8 mouse cellular contexts compared by ENCODE assay signal in genomic region chr2:34874271-34874670, GRCm38 (mm10). TPM values are rescaled to one million over a fixed set of nuclear protein-coding genes. Genes with fewer than 3 reads are reported as not detected.
DNase-seq lines count a peak whose midpoint lies in the region; ATAC-seq and TF ChIP-seq lines count a peak whose summit lies in the region.
"Had no signal": no experiment of that assay in that cellular context is flagged by ENCODE, and none has a peak within 500 bp of the region (broad histone marks: within the 10 kb centered on the region; RNA-seq: fewer than 3 reads in every experiment).

Gene Cutal (plus strand): TSS chr2:34874396.

- intact Hi-C loops in left cerebral cortex, postnatal 36 days (cut with DNase I), result no loop called here

- H3K27me3 ChIP-seq in ES-Bruce4 (ENCODE audit: control insufficient read depth, insufficient read depth, low read length, poor library complexity, severe bottlenecking), result no peaks in the 10 kb centered on the region
- peaks cover 45% of the 10 kb centered on the region for H3K27me3 ChIP-seq in embryonic facial prominence, embryonic 10.5 days (replicated peaks; ENCODE audit: low read depth, poor library complexity, severe bottlenecking)
- no peaks in the 10 kb centered on the region for H3K27me3 ChIP-seq in intestine, postnatal 0 days (replicated peaks; ENCODE audit: control insufficient read depth, insufficient read depth, low read length)
- H3K27me3 ChIP-seq in liver, embryonic 16.5 days (ENCODE audit: control insufficient read depth, insufficient read depth, low read depth, low read length), result peaks cover 13% of the 10 kb centered on the region
- no peaks in the 10 kb centered on the region for H3K27me3 ChIP-seq in stomach, embryonic 14.5 days (ENCODE audit: control insufficient read depth, insufficient read depth, low read length)

- no peak for ATAC-seq in intestine, postnatal 0 days
- no peak for ATAC-seq in liver, embryonic 16.5 days (ENCODE audit: low read depth)
- no peak for ATAC-seq in stomach, embryonic 14.5 days (ENCODE audit: insufficient number of reproducible peaks, insufficient read depth, low FRiP score, low read depth)

- no peak for TF ChIP-seq EP300 in ES-Bruce4 (IDR thresholded peaks at IDR 0.05; ENCODE audit: insufficient read depth, low read depth, low read length)

- H3K4me2 ChIP-seq in intestine, postnatal 0 days (replicated peaks; ENCODE audit: low read depth), result peak within 1 kb of the TSS; percentile 71
- H3K4me2 ChIP-seq in liver, embryonic 16.5 days (ENCODE audit: low read depth, low read length), result peak within 1 kb of the TSS; percentile 32
- H3K4me2 ChIP-seq in stomach, embryonic 14.5 days (replicated peaks; ENCODE audit: low read depth, low read length), result peak within 1 kb of the TSS; percentile 39

- peak within 1 kb of the TSS; percentile 67 for H3K9ac ChIP-seq in ES-Bruce4 (ENCODE audit: low read depth, poor library complexity, severe bottlenecking)
- H3K9ac ChIP-seq in intestine, postnatal 0 days (ENCODE audit: low read depth, low read length), result peak within 1 kb of the TSS; percentile 53; the same call in 1 of the 2 replicates
- H3K9ac ChIP-seq in liver, embryonic 16.5 days (ENCODE audit: low read depth, low read length), result peak within 1 kb of the TSS; percentile 51
- H3K9ac ChIP-seq in stomach, embryonic 14.5 days (replicated peaks; ENCODE audit: low read depth, low read length), result no peak within 1 kb of the TSS

- TF ChIP-seq CTCF in ES-Bruce4 (IDR thresholded peaks at IDR 0.05; ENCODE audit: low read depth, low read length), result no peak
- no peak for TF ChIP-seq CTCF in intestine, postnatal 0 days (IDR thresholded peaks at IDR 0.05; ENCODE audit: low read depth)

- DNase-seq in embryonic facial prominence, embryonic 10.5 days (ENCODE audit: low spot score), result peak; percentile 27
- no peak for DNase-seq in left cerebral cortex, postnatal 36 days (ENCODE audit: low spot score in 2 of 2)
- DNase-seq in layer of hippocampus, postnatal 25 days (ENCODE audit: extremely low spot score in 1 of 2, low spot score in 1 of 2), result no peak

- H3K4me1 ChIP-seq in ES-Bruce4 (ENCODE audit: control insufficient read depth, insufficient read depth, low read length), result no peaks in the 10 kb centered on the region
- peaks cover 25% of the 10 kb centered on the region for H3K4me1 ChIP-seq in embryonic facial prominence, embryonic 10.5 days
- H3K4me1 ChIP-seq in intestine, postnatal 0 days (replicated peaks; ENCODE audit: control insufficient read depth, insufficient read depth, low read length), result 0 out of 2 replicates have a peak, but pooled peaks cover 11% of the 10 kb centered on the region
- peaks cover 13% of the 10 kb centered on the region for H3K4me1 ChIP-seq in liver, embryonic 16.5 days (ENCODE audit: control insufficient read depth, low read depth, low read length)
- H3K4me1 ChIP-seq in stomach, embryonic 14.5 days (ENCODE audit: control insufficient read depth, insufficient read depth, low read length), result peaks cover 5% of the 10 kb centered on the region; the same call in 1 of the 2 replicates

- no peaks in the 10 kb centered on the region for H3K36me3 ChIP-seq in ES-Bruce4 (ENCODE audit: control insufficient read depth, insufficient read depth, low read length, poor library complexity, severe bottlenecking)
- no peaks in the 10 kb centered on the region for H3K36me3 ChIP-seq in embryonic facial prominence, embryonic 10.5 days (replicated peaks)
- H3K36me3 ChIP-seq in intestine, postnatal 0 days (ENCODE audit: control insufficient read depth, insufficient read depth), result no peaks in the 10 kb centered on the region
- no peaks in the 10 kb centered on the region for H3K36me3 ChIP-seq in liver, embryonic 16.5 days (ENCODE audit: control insufficient read depth, insufficient read depth)
- no peaks in the 10 kb centered on the region for H3K36me3 ChIP-seq in stomach, embryonic 14.5 days (ENCODE audit: control insufficient read depth, insufficient read depth, low read length)

- H3K4me3 ChIP-seq in ES-Bruce4 (ENCODE audit: low read depth, low read length), result peak within 1 kb of the TSS; percentile 59
- H3K4me3 ChIP-seq in embryonic facial prominence, embryonic 10.5 days, result peak within 1 kb of the TSS; percentile 43
- peak within 1 kb of the TSS; percentile 40 for H3K4me3 ChIP-seq in intestine, postnatal 0 days (ENCODE audit: low read depth, low read length)
- H3K4me3 ChIP-seq in liver, embryonic 16.5 days (ENCODE audit: low read depth, low read length), result peak within 1 kb of the TSS; percentile 57
- peak within 1 kb of the TSS; percentile 15; the same call in 1 of the 2 replicates for H3K4me3 ChIP-seq in stomach, embryonic 14.5 days (ENCODE audit: low read depth, low read length)

- no peaks in the 10 kb centered on the region for H3K9me3 ChIP-seq in ES-Bruce4 (replicated peaks; ENCODE audit: control insufficient read depth, insufficient read depth, low read length, poor library complexity, severe bottlenecking)
- no peaks in the 10 kb centered on the region for H3K9me3 ChIP-seq in embryonic facial prominence, embryonic 10.5 days
- H3K9me3 ChIP-seq in intestine, postnatal 0 days (ENCODE audit: control insufficient read depth), result no peaks in the 10 kb centered on the region
- H3K9me3 ChIP-seq in liver, embryonic 16.5 days (replicated peaks; ENCODE audit: control insufficient read depth, low read length), result no peaks in the 10 kb centered on the region
- H3K9me3 ChIP-seq in stomach, embryonic 14.5 days (ENCODE audit: control insufficient read depth, low read depth, low read length), result no peaks in the 10 kb centered on the region

- no peak for TF ChIP-seq POLR2A in ES-Bruce4 (IDR thresholded peaks at IDR 0.05; ENCODE audit: insufficient read depth, low read length)

- no peak within 1 kb of the TSS for H3K27ac ChIP-seq in ES-Bruce4 (ENCODE audit: insufficient read depth, low read length)
- H3K27ac ChIP-seq in embryonic facial prominence, embryonic 10.5 days (replicated peaks), result 0 out of 2 replicates have a peak within 1 kb of the TSS, but pooled peaks have one; percentile 2
- H3K27ac ChIP-seq in intestine, postnatal 0 days (ENCODE audit: low read depth, low read length), result peak within 1 kb of the TSS; percentile 71
- peak within 1 kb of the TSS; percentile 65 for H3K27ac ChIP-seq in liver, embryonic 16.5 days (ENCODE audit: low read length)
- H3K27ac ChIP-seq in stomach, embryonic 14.5 days (ENCODE audit: low read length), result no peak within 1 kb of the TSS

- 3% methylated on average over 14 of the region's 14 CpGs for WGBS in embryonic facial prominence, embryonic 10.5 days
- 4% methylated on average over 14 of the region's 14 CpGs for WGBS in intestine, postnatal 0 days
- 15% methylated on average over 14 of the region's 14 CpGs for WGBS in liver, embryonic 16.5 days (ENCODE audit: insufficient replicate concordance)
- 2% methylated on average over 14 of the region's 14 CpGs for WGBS in stomach, embryonic 14.5 days

RNA-seq across cellular contexts. Expression of gene Cutal, which starts in this region (rescaled TPM):
- polyA plus RNA-seq in ES-Bruce4 (2011; ENCODE audit: insufficient read depth, insufficient read length, low read depth, missing spikeins), result 1.9 and 7.4 TPM in 2 replicates
- 0.09 TPM in 1 of 2 replicates, not detected in the other for polyA plus RNA-seq in embryonic facial prominence, embryonic 10.5 days (2016; fragmentation: Nextera tagmentation; extraction: Ambion mirVana)
- polyA plus RNA-seq in intestine, postnatal 0 days (2015; fragmentation: Nextera tagmentation; extraction: Ambion mirVana), result 16.4 and 17.6 TPM in 2 replicates
- 9.5 and 11.6 TPM in 2 replicates for polyA plus RNA-seq in liver, embryonic 16.5 days (2015; fragmentation: Nextera tagmentation; extraction: Ambion mirVana)
- 0.56 and 0.59 TPM in 2 replicates for polyA plus RNA-seq in stomach, embryonic 14.5 days (2014; fragmentation: Nextera tagmentation; extraction: Ambion mirVana)
- under 1 TPM; 0.37 to 0.93 TPM for total RNA-seq in left cerebral cortex, postnatal 36 days (2021)
- under 1 TPM; 0.44 to 0.49 TPM for total RNA-seq in layer of hippocampus, postnatal 25 days (2021)
- total RNA-seq: neutrophil, adult 5-6 weeks had no signal

Comparison
In these comparisons a context has a peak if more than half of its experiments do, and no peak if none do; other contexts are left out.
1. Peak in DNase-seq, H3K4me3 ChIP-seq and H3K27ac ChIP-seq in embryonic facial prominence, embryonic 10.5 days; RNA of the gene not detected or under 1 TPM.
2. H3K27ac ChIP-seq: peak in intestine, postnatal 0 days (single experiment) and liver, embryonic 16.5 days (single experiment); none in ES-Bruce4 (single experiment) and stomach, embryonic 14.5 days (single experiment).
3. Peak in every context shown above with its lines, with median percentiles within 50 percentile points of each other: H3K4me3 ChIP-seq and H3K4me2 ChIP-seq.